Mouse (Mus musculus) cerebellum, adult 2 months (tissue): ENCODE measurements around the gene Fcgr1.
"Not testable (repeated sequence)": the region's sequence is repeated elsewhere in the genome, so short reads cannot be mapped to it uniquely, and the experiment has no call there.

Experiments used
- CTCF ChIP-seq: fragments of 200-500 bp; IDR thresholded peaks from 2 replicates; pipeline ENCODE4 v1.5.1; 2011; ENCODE audit warnings: low read depth, mild to moderate bottlenecking, control low read depth, low read length, moderate library complexity, borderline replicate concordance; ENCODE audit not compliant: insufficient read depth
- POLR2A ChIP-seq: fragments of 200-500 bp; IDR thresholded peaks from 2 replicates; pipeline ENCODE4 v1.6.1; 2011; ENCODE audit warnings: low read length, control low read depth, borderline replicate concordance; ENCODE audit not compliant: insufficient read depth

DNA sequence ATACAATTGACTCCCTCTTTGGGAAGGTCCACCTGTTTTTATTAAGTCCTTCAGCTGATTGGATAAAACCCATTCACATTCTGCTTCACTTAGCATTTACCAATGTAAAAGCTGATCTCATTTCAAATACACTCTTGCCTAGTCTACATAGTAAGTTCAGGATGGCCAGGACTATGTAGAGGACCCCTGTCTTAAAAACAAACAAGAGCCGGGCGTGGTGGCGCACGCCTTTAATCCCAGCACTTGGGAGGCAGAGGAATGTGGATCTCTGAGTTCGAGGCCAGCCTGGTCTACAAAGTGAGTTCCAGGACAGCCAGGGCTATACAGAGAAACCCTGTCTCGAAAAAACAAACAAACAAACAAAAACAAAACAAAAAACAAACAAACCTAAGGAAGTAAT is 30.0 kb upstream of the Fcgr1 start:
- not testable (repeated sequence) for TF ChIP-seq POLR2A, CTCF
